Mouse (Mus musculus): ENCODE data around the gene Entpd8. TPM values are rescaled to one million over a fixed set of nuclear protein-coding genes. Genes with fewer than 3 reads are reported as not detected.

The Entpd8 gene
- polyA plus RNA-seq, 1 experiment, result not detected

DNA sequence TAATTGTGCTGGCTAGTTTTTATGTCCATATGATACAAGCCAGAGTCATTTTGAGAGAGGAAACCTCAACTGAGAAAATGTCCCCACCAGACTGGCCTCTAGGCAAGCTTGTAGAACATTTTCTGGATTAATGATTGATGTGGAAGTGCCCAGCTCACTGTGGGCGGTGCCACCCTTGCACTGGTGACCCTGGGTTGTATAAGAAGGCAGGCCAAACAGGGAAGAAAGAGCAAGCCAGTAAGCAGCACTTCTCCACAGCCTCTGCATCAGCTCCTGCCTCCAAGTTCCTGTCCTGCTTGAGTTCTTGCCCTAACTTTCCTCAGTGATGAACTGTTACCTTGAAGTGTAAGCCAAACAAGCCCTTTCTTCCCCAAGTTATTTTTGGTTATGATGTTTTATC, 1.1 kb upstream of the Entpd8 start:
- peaks cover 54% of the 10 kb centered on the region for H3K27me3 ChIP-seq (ENCODE audit: control insufficient read depth, insufficient read depth, insufficient read length)

DNA sequence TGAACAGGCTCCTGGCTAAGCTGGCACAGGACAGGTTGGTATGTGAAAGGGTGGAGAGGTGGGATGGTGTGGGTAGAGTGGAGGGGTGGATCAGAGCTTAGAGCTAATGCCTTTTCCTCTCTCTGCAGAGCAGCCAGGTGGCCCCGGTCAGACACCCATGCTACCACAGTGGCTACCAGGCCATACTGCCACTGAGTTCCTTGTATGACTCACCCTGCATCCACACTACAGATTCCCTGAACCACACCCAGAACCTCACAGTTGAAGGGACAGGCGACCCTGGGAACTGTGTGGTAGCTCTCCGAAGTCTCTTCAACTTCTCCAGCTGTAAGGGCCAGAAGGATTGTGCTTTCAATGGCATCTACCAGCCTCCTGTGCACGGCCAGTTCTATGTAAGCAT, 3.6 kb downstream of the Entpd8 start:
- Histone ChIP-seq H3K4me3 (ENCODE audit: insufficient read depth, poor library complexity, severe bottlenecking) (no peak overlapping the region), H3K27me3 (ENCODE audit: control insufficient read depth, insufficient read depth, insufficient read length) (peaks cover 71% of the 10 kb centered on the region), H3K36me3 (ENCODE audit: control insufficient read depth, insufficient read depth) (no peaks in the 10 kb centered on the region), H3K79me2 (ENCODE audit: control insufficient read depth, insufficient read depth) (no peaks in the 10 kb centered on the region), H3K79me3 (ENCODE audit: low read depth) (no peaks in the 10 kb centered on the region), H3ac (ENCODE audit: control insufficient read depth, insufficient read length, low read depth) (no peak overlapping the region)
- TF ChIP-seq FOSL1 (IDR thresholded peaks at IDR 0.05; ENCODE audit: insufficient read depth, low read length, poor library complexity, severe bottlenecking), result no peak
- TF ChIP-seq CEBPB (IDR thresholded peaks at IDR 0.05; ENCODE audit: low read depth), result no peak
- TF ChIP-seq USF1 (IDR thresholded peaks at IDR 0.05; ENCODE audit: low read depth), result no peak
- TF ChIP-seq CTCF (IDR thresholded peaks at IDR 0.05; ENCODE audit: control insufficient read depth, insufficient read depth, insufficient read length), result no peak
- no peak for TF ChIP-seq MAX (IDR thresholded peaks at IDR 0.05)
- TF ChIP-seq MYOD1 (IDR thresholded peaks at IDR 0.05; ENCODE audit: control insufficient read depth, insufficient read length, low read depth), result no peak
- no peak for TF ChIP-seq MYOG (IDR thresholded peaks at IDR 0.05; ENCODE audit: control insufficient read depth, extremely low read depth, insufficient read length)

More for the DNA sequence above, 1.1 kb upstream of the Entpd8 start:
- no peak for TF ChIP-seq CEBPB (IDR thresholded peaks at IDR 0.05; ENCODE audit: low read depth)
- no peak for TF ChIP-seq MYOG (IDR thresholded peaks at IDR 0.05; ENCODE audit: control insufficient read depth, extremely low read depth, insufficient read length)
- no peak for TF ChIP-seq USF1 (IDR thresholded peaks at IDR 0.05; ENCODE audit: low read depth)
- no peak for TF ChIP-seq MAX (IDR thresholded peaks at IDR 0.05)
- TF ChIP-seq MYOD1 (IDR thresholded peaks at IDR 0.05; ENCODE audit: control insufficient read depth, insufficient read length, low read depth), result no peak
- TF ChIP-seq FOSL1 (IDR thresholded peaks at IDR 0.05; ENCODE audit: insufficient read depth, low read length, poor library complexity, severe bottlenecking), result no peak
- no peak for TF ChIP-seq CTCF (IDR thresholded peaks at IDR 0.05; ENCODE audit: control insufficient read depth, insufficient read depth, insufficient read length)
- H3K79me3 ChIP-seq (ENCODE audit: low read depth), result no peaks in the 10 kb centered on the region
- no peak overlapping the region for H3K4me3 ChIP-seq (ENCODE audit: insufficient read depth, poor library complexity, severe bottlenecking)
- no peaks in the 10 kb centered on the region for H3K79me2 ChIP-seq (ENCODE audit: control insufficient read depth, insufficient read depth)
- no peaks in the 10 kb centered on the region for H3K36me3 ChIP-seq (ENCODE audit: control insufficient read depth, insufficient read depth)
- no peak overlapping the region for H3ac ChIP-seq (ENCODE audit: control insufficient read depth, insufficient read length, low read depth)

DNA sequence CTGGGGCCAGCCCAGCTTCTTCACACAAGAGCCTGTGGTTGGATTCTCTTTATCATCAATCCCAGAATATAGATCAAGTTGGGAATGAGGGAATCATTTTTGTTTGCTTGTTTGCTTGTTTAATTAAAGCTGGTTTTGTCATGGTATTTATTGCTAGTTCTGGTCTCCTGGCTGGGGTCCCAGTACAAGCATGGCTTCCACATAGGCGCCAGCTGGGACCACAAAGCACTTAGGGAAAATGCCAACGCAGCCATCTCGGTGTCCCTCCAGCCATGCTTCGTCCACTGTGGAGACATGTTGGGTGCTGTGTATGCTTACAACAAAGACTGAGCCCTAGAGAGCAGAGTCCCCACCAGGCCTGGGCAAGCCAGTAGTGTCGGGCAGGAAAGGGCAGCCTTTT, 5.5 kb downstream of the Entpd8 start:
- no peaks in the 10 kb centered on the region for H3K79me2 ChIP-seq (ENCODE audit: control insufficient read depth, insufficient read depth)
- H3K27me3 ChIP-seq (ENCODE audit: control insufficient read depth, insufficient read depth, insufficient read length), result peaks cover 60% of the 10 kb centered on the region
- no peaks in the 10 kb centered on the region for H3K36me3 ChIP-seq (ENCODE audit: control insufficient read depth, insufficient read depth)
- H3ac ChIP-seq (ENCODE audit: control insufficient read depth, insufficient read length, low read depth), result no peak overlapping the region
- no peak overlapping the region for H3K4me3 ChIP-seq (ENCODE audit: insufficient read depth, poor library complexity, severe bottlenecking)
- no peaks in the 10 kb centered on the region for H3K79me3 ChIP-seq (ENCODE audit: low read depth)
- no peak for TF ChIP-seq CEBPB (IDR thresholded peaks at IDR 0.05; ENCODE audit: low read depth)
- no peak for TF ChIP-seq CTCF (IDR thresholded peaks at IDR 0.05; ENCODE audit: control insufficient read depth, insufficient read depth, insufficient read length)
- no peak for TF ChIP-seq MYOD1 (IDR thresholded peaks at IDR 0.05; ENCODE audit: control insufficient read depth, insufficient read length, low read depth)

DNA sequence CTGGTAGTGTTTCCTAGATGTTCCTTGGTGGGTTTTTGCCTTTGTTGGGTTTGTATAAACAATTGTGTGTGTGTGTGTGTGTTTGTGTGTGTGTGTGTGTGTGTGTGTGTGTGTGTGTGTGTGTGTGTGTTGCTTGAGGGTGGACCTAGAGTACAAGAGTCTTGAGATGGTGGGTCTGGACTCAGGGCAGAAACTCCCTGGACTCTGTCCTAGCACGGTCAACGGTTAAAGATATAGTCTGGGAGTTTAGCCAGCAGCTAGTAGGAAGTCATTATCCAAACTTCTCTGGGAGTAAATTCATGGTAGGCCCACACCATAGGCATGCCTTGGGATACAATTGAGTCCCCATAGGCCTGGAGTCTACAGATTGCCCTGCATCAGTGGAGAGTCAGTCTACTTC, 7.7 kb downstream of the Entpd8 start:
- Histone ChIP-seq H3K79me3 (ENCODE audit: low read depth) (no peaks in the 10 kb centered on the region), H3ac (ENCODE audit: control insufficient read depth, insufficient read length, low read depth) (no peak overlapping the region), H3K4me3 (ENCODE audit: insufficient read depth, poor library complexity, severe bottlenecking) (no peak overlapping the region), H3K27me3 (ENCODE audit: control insufficient read depth, insufficient read depth, insufficient read length) (peaks cover 37% of the 10 kb centered on the region), H3K79me2 (ENCODE audit: control insufficient read depth, insufficient read depth) (no peaks in the 10 kb centered on the region), H3K36me3 (ENCODE audit: control insufficient read depth, insufficient read depth) (no peaks in the 10 kb centered on the region)
- TF ChIP-seq MAX (IDR thresholded peaks at IDR 0.05), result no peak
- no peak for TF ChIP-seq MYOD1 (IDR thresholded peaks at IDR 0.05; ENCODE audit: control insufficient read depth, insufficient read length, low read depth)
- no peak for TF ChIP-seq USF1 (IDR thresholded peaks at IDR 0.05; ENCODE audit: low read depth)
- no peak for TF ChIP-seq MYOG (IDR thresholded peaks at IDR 0.05; ENCODE audit: control insufficient read depth, extremely low read depth, insufficient read length)
- no peak for TF ChIP-seq CEBPB (IDR thresholded peaks at IDR 0.05; ENCODE audit: low read depth)
- no peak for TF ChIP-seq CTCF (IDR thresholded peaks at IDR 0.05; ENCODE audit: control insufficient read depth, insufficient read depth, insufficient read length)
- TF ChIP-seq FOSL1 (IDR thresholded peaks at IDR 0.05; ENCODE audit: insufficient read depth, low read length, poor library complexity, severe bottlenecking), result no peak

DNA sequence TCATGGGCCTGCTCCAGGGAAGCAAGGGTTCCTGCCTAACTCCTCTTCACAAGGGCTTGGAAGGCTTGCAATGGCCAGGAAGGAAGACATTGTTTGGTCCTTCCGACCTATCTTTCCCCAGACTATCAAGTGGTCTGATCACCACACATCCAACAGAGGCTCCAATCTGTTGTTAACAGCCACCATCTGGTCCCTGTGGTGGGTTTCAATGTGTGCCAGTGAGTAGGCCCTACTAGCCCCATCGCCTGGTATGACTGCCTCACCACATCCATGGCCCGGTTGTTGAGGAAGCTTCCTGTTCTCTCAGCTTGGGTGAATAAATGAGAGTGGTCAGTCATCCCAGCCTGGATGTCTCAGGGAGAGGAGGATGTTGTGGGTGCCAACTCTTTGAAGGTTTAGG, 8.5 kb downstream of the Entpd8 start:
- Histone ChIP-seq H3K36me3 (ENCODE audit: control insufficient read depth, insufficient read depth) (no peaks in the 10 kb centered on the region), H3ac (ENCODE audit: control insufficient read depth, insufficient read length, low read depth) (no peak overlapping the region), H3K79me3 (ENCODE audit: low read depth) (no peaks in the 10 kb centered on the region), H3K4me3 (ENCODE audit: insufficient read depth, poor library complexity, severe bottlenecking) (no peak overlapping the region), H3K79me2 (ENCODE audit: control insufficient read depth, insufficient read depth) (no peaks in the 10 kb centered on the region), H3K27me3 (ENCODE audit: control insufficient read depth, insufficient read depth, insufficient read length) (peaks cover 33% of the 10 kb centered on the region)
- TF ChIP-seq MAX (IDR thresholded peaks at IDR 0.05) (no peak), USF1 (IDR thresholded peaks at IDR 0.05; ENCODE audit: low read depth) (no peak), MYOD1 (IDR thresholded peaks at IDR 0.05; ENCODE audit: control insufficient read depth, insufficient read length, low read depth) (no peak), CTCF (IDR thresholded peaks at IDR 0.05; ENCODE audit: control insufficient read depth, insufficient read depth, insufficient read length) (no peak), FOSL1 (IDR thresholded peaks at IDR 0.05; ENCODE audit: insufficient read depth, low read length, poor library complexity, severe bottlenecking) (no peak), MYOG (IDR thresholded peaks at IDR 0.05; ENCODE audit: control insufficient read depth, extremely low read depth, insufficient read length) (no peak), CEBPB (IDR thresholded peaks at IDR 0.05; ENCODE audit: low read depth) (no peak)

DNA sequence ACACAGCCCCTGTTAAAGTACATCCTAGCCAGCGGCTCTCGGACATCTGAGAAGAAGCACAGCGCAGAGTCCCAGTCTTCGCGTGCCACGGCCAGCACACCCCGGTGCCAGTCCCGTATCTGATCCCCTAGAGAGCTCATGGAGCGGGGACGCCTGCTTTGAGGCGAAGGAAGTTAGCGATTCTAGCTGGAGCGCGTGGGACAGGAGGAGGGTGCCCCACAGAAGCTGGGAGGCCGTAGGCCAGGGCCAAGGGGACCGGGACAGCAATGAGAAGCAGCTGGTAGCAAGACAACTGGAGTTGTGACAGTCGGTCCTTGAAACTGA, 14.6 kb downstream of the Entpd8 start:
- TF ChIP-seq USF1 (IDR thresholded peaks at IDR 0.05; ENCODE audit: low read depth) (no peak), MYOG (IDR thresholded peaks at IDR 0.05; ENCODE audit: control insufficient read depth, extremely low read depth, insufficient read length) (no peak), MAX (IDR thresholded peaks at IDR 0.05) (no peak), CTCF (IDR thresholded peaks at IDR 0.05; ENCODE audit: control insufficient read depth, insufficient read depth, insufficient read length) (no peak), MYOD1 (IDR thresholded peaks at IDR 0.05; ENCODE audit: control insufficient read depth, insufficient read length, low read depth) (no peak), CEBPB (IDR thresholded peaks at IDR 0.05; ENCODE audit: low read depth) (no peak), FOSL1 (IDR thresholded peaks at IDR 0.05; ENCODE audit: insufficient read depth, low read length, poor library complexity, severe bottlenecking) (no peak)
- no peaks in the 10 kb centered on the region for H3K79me3 ChIP-seq (ENCODE audit: low read depth)
- no peak overlapping the region for H3K4me3 ChIP-seq (ENCODE audit: insufficient read depth, poor library complexity, severe bottlenecking)
- H3K36me3 ChIP-seq (ENCODE audit: control insufficient read depth, insufficient read depth), result no peaks in the 10 kb centered on the region
- no peak overlapping the region for H3ac ChIP-seq (ENCODE audit: control insufficient read depth, insufficient read length, low read depth)
- no peaks in the 10 kb centered on the region for H3K79me2 ChIP-seq (ENCODE audit: control insufficient read depth, insufficient read depth)
- H3K27me3 ChIP-seq (ENCODE audit: control insufficient read depth, insufficient read depth, insufficient read length), result peaks cover 33% of the 10 kb centered on the region
